Mouse (Mus musculus): ENCODE results near the gene Abca8b.

GRCm38 (mm10) chr11:109991270-109991669 is 4.4 kb downstream of the Abca8b start:
- TF ChIP-seq CTCF (conservative IDR thresholded peaks at IDR 0.05; ENCODE audit: low read length) = no peak
- TF ChIP-seq POU5F1 (IDR thresholded peaks at IDR 0.05; ENCODE audit: borderline replicate concordance, low read length) = no peak

Measured in E14TG2a.4 (cell line).